ENCODE assay signal across 8 mouse cellular contexts in genomic region chr11:23979332-23979731, GRCm38 (mm10).
DNase-seq lines count a peak whose midpoint lies in the region; ATAC-seq and TF ChIP-seq lines count a peak whose summit lies in the region.

No protein-coding gene starts in this region.

- DNase-seq in liver = peak; percentile 65
- DNase-seq in cerebellum, postnatal 4 days (ENCODE audit: low spot score in 2 of 2) = peak; percentile 70 to 79
- peak; percentile 8 for DNase-seq in gastrocnemius, postnatal 25 days
- DNase-seq in left cerebral cortex, postnatal 10 days (ENCODE audit: extremely low spot score in 1 of 2, low spot score in 2 of 2) = peak; percentile 79 to 82
- peak; percentile 92 for DNase-seq in midbrain, embryonic 14.5 days
- DNase-seq in spleen, adult 2 months (ENCODE audit: low read depth in 1 of 2, low spot score in 2 of 2) = peak; percentile 54 to 70

- H3K27ac ChIP-seq in liver, embryonic 12.5 days = no peak overlapping the region
- no peak overlapping the region for H3K27ac ChIP-seq in intestine, embryonic 16.5 days (ENCODE audit: low read length)
- no peak overlapping the region for H3K27ac ChIP-seq in midbrain, embryonic 14.5 days (replicated peaks; ENCODE audit: low read depth, low read length)
- H3K27ac ChIP-seq in spleen, adult 2 months (ENCODE audit: insufficient read depth, low read length) = no peak overlapping the region

- 0 out of 2 replicates have a peak, but pooled peaks cover 5% of the 10 kb centered on the region for H3K27me3 ChIP-seq in liver, embryonic 12.5 days (replicated peaks)
- no peaks in the 10 kb centered on the region for H3K27me3 ChIP-seq in intestine, embryonic 16.5 days (replicated peaks; ENCODE audit: control insufficient read depth, insufficient read depth, low read length)
- H3K27me3 ChIP-seq in midbrain, embryonic 14.5 days (ENCODE audit: control insufficient read depth, insufficient read depth, low read length) = no peaks in the 10 kb centered on the region; the same call in 1 of the 2 replicates
- no peaks in the 10 kb centered on the region for H3K27me3 ChIP-seq in spleen, adult 2 months (ENCODE audit: control insufficient read depth, insufficient read depth, low read length)

- no peak overlapping the region for H3K4me3 ChIP-seq in liver, embryonic 12.5 days
- no peak overlapping the region for H3K4me3 ChIP-seq in intestine, embryonic 16.5 days (ENCODE audit: low read length)
- no peak overlapping the region for H3K4me3 ChIP-seq in midbrain, embryonic 14.5 days (replicated peaks; ENCODE audit: low read depth, low read length)
- H3K4me3 ChIP-seq in spleen, adult 2 months (ENCODE audit: extremely low read depth, insufficient read depth, insufficient read length) = no peak overlapping the region

- no peaks in the 10 kb centered on the region for H3K9me3 ChIP-seq in liver, embryonic 12.5 days (replicated peaks)
- H3K9me3 ChIP-seq in intestine, embryonic 16.5 days (ENCODE audit: control insufficient read depth, low read length) = no peaks in the 10 kb centered on the region
- no peaks in the 10 kb centered on the region for H3K9me3 ChIP-seq in midbrain, embryonic 14.5 days (ENCODE audit: control insufficient read depth, low read length)

- no peak overlapping the region for H3K9ac ChIP-seq in liver, embryonic 12.5 days
- no peak overlapping the region for H3K9ac ChIP-seq in intestine, embryonic 16.5 days (ENCODE audit: low read depth, low read length)
- no peak overlapping the region for H3K9ac ChIP-seq in midbrain, embryonic 14.5 days (replicated peaks; ENCODE audit: low read length)

- intact Hi-C loops in left cerebral cortex, postnatal 10 days (cut with DNase I) = loop anchor here (2.0 kb wide), 1 partner anchor 97 kb away; no protein-coding TSS in a partner anchor

- no peak overlapping the region for H3K4me2 ChIP-seq in liver, embryonic 12.5 days
- H3K4me2 ChIP-seq in intestine, embryonic 16.5 days (ENCODE audit: low read depth, low read length) = no peak overlapping the region
- H3K4me2 ChIP-seq in midbrain, embryonic 14.5 days (ENCODE audit: low read length) = no peak overlapping the region

- no peaks in the 10 kb centered on the region for H3K4me1 ChIP-seq in liver, embryonic 12.5 days
- no peaks in the 10 kb centered on the region for H3K4me1 ChIP-seq in intestine, embryonic 16.5 days (ENCODE audit: control insufficient read depth, insufficient read depth, low read length)
- H3K4me1 ChIP-seq in midbrain, embryonic 14.5 days (ENCODE audit: control insufficient read depth, insufficient read depth, low read length) = no peaks in the 10 kb centered on the region
- H3K4me1 ChIP-seq in spleen, adult 2 months (ENCODE audit: control insufficient read depth, insufficient read depth, insufficient read length) = no peaks in the 10 kb centered on the region

- H3K36me3 ChIP-seq in liver, embryonic 12.5 days = no peaks in the 10 kb centered on the region
- H3K36me3 ChIP-seq in intestine, embryonic 16.5 days (ENCODE audit: control insufficient read depth, insufficient read depth, low read length) = no peaks in the 10 kb centered on the region
- no peaks in the 10 kb centered on the region for H3K36me3 ChIP-seq in midbrain, embryonic 14.5 days (ENCODE audit: control insufficient read depth, insufficient read depth, low read length)
- H3K36me3 ChIP-seq in spleen, adult 2 months (ENCODE audit: control insufficient read depth, insufficient read depth, low read length) = no peaks in the 10 kb centered on the region

- TF ChIP-seq POLR2A in spleen, adult 2 months (IDR thresholded peaks at IDR 0.05; ENCODE audit: low read depth, low read length) = no peak

- peak; percentile 96 for TF ChIP-seq CTCF in spleen, adult 2 months (IDR thresholded peaks at IDR 0.05; ENCODE audit: extremely low read depth, insufficient read depth, insufficient read length, insufficient replicate concordance)

- no peak for ATAC-seq in liver, embryonic 12.5 days
- ATAC-seq in intestine, embryonic 16.5 days = peak; percentile 71
- ATAC-seq in midbrain, embryonic 14.5 days (ENCODE audit: low FRiP score, low TSS enrichment) = peak; percentile 82

- 8% methylated on average over 5 of the region's 5 CpGs for WGBS in liver, embryonic 12.5 days (ENCODE audit: insufficient replicate concordance)
- WGBS in intestine, embryonic 16.5 days = 11% methylated on average over 5 of the region's 5 CpGs
- WGBS in midbrain, embryonic 14.5 days = 11% methylated on average over 5 of the region's 5 CpGs
- WGBS in spleen, adult 2 months = 10% methylated on average over 5 of the region's 5 CpGs

Comparison
In these comparisons a context has a peak if more than half of its experiments do, and no peak if none do; other contexts are left out.
1. DNase-seq: peak in every context shown above with its lines; median percentile 92 in midbrain, embryonic 14.5 days; 80 in left cerebral cortex, postnatal 10 days; 74 in cerebellum, postnatal 4 days; 65 in liver; 62 in spleen, adult 2 months; 8 in gastrocnemius, postnatal 25 days.